Mouse (Mus musculus): ENCODE results near the gene Cpm. TPM values are rescaled to one million over a fixed set of nuclear protein-coding genes. Genes with fewer than 3 reads are reported as not detected.
A peak's percentile ranks its signal among the peaks of the same experiment; 100 is the strongest.

Cpm gene
- polyA plus RNA-seq, 1 experiment from 2014 or later = 6.2 TPM

DNA sequence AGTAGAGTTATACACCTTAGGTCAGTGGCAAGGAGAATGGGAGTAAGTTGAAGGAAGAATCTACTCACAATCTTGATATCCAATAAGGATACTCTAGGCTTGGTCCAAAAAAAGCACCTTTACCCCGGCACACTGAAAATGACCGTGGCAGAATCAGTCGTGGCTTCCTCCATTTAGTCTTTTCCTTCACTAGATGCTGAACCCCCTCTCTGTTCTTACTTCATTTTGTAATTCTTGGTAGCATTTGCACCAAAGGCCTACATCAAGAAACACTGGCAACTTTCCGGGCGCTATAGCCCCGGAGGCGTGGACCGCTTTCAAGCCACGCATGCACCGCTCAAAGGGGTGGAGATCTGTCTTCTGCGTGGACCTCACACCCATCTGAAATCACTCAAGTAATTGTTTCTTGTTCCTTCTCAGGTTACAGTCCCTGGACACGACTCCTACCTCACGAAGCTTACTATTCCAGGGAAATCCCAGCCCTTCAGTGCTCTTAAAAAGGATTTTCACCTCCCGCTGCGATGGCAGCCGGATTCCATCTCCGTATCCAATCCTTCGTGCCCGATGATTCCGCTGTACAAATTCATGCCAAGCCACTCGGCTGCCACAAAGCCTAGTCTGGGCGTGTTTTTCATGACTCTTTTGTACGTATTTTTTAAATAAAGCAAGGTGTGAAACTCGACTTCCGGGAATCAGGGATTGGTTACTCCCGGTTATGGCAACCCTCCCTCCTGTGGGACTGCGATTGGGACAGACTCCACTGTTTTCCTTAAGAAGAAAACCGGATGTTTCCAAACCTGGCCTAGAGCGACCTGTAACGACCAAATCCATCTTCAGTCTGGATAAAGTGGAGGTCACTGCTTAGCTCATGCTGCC, 53.8 kb downstream of the Cpm start:
- ATAC-seq (ENCODE audit: low read depth) = no peak
- H3K27me3 ChIP-seq = no peaks in the 10 kb centered on the region
- 83% methylated on average over 30 of the region's 30 CpGs for WGBS

DNA sequence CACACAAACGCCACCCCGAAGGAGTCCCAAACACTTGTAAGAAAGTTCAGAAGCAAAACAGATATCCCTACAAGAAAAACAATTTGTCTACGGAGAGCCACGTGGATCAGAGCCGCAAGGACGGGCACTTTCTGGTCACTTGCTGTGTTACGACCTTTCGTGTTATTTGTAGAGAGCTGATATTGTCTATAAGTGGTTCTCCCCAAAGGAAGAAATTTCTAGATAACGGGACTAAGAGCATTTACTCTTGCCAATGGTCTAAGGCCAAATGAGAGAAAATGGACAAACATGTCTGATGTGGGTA, 54.4 kb downstream of the Cpm start:
- no peaks in the 10 kb centered on the region for H3K4me1 ChIP-seq (replicated peaks)
- peaks cover 13% of the 10 kb centered on the region for H3K36me3 ChIP-seq
- H3K4me2 ChIP-seq = no peak overlapping the region
- H3K9ac ChIP-seq = no peak overlapping the region
- ATAC-seq (ENCODE audit: low read depth) = no peak
- H3K4me3 ChIP-seq = no peak overlapping the region
- no peaks in the 10 kb centered on the region for H3K27me3 ChIP-seq
- H3K27ac ChIP-seq (replicated peaks) = no peak overlapping the region
- 86% methylated on average over 9 of the region's 9 CpGs for WGBS
- H3K9me3 ChIP-seq = no peaks in the 10 kb centered on the region

More for the DNA sequence above, 53.8 kb downstream of the Cpm start:
- H3K4me2 ChIP-seq = no peak overlapping the region
- no peak overlapping the region for H3K4me3 ChIP-seq
- H3K9me3 ChIP-seq = no peaks in the 10 kb centered on the region
- H3K27ac ChIP-seq (replicated peaks) = no peak overlapping the region
- H3K9ac ChIP-seq = no peak overlapping the region
- H3K36me3 ChIP-seq = peaks cover 8% of the 10 kb centered on the region; the same call in 1 of the 2 replicates
- no peaks in the 10 kb centered on the region for H3K4me1 ChIP-seq (replicated peaks)

DNA sequence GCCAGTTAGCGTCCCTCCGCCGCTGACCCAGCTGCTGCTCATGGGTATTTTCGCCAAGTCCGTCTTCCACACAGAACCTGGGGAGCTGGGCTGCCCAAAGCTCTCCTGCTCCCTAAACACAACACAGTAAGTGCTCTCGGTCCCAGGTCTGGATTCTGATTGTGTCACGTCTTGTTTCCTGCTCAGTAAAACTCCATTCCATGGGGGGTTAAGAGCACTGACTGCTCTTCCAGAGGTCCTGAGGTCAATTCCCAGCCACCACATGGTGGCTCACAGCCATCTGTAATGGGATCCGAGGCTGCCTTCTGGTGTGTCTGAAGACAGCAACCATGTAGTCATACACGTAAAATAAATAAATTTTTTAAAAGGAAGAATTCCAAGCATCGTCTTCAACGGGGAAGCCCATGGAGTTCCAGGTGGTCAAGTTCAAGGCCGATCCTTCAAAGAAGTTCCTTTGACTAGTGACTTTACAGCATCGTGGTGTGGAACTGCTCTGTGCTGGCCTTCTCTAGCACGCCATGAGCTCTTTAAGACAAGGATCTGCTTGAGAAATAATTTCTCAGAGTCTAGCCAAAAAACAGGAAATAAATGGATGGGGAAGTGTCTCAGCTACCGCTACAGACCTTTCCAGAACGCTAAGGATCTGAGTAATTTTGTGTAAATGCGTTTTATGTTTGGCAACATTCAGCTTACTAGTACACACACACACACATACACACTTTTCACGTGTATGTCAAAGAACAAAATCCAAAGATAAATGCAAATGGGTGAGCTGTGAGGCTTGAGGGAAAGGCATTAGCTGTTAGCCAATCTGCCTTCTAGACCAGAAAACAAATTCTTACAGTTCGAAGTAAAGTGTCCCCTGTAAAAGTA, 55.2 kb downstream of the Cpm start:
- Histone ChIP-seq H3K27ac (replicated peaks) (no peak overlapping the region), H3K36me3 (peaks cover 22% of the 10 kb centered on the region), H3K27me3 (no peaks in the 10 kb centered on the region), H3K4me2 (no peak overlapping the region), H3K4me3 (no peak overlapping the region), H3K4me1 (replicated peaks) (no peaks in the 10 kb centered on the region), H3K9ac (no peak overlapping the region), H3K9me3 (no peaks in the 10 kb centered on the region)
- no peak for ATAC-seq (ENCODE audit: low read depth)
- 91% methylated on average over 19 of the region's 19 CpGs for WGBS

DNA sequence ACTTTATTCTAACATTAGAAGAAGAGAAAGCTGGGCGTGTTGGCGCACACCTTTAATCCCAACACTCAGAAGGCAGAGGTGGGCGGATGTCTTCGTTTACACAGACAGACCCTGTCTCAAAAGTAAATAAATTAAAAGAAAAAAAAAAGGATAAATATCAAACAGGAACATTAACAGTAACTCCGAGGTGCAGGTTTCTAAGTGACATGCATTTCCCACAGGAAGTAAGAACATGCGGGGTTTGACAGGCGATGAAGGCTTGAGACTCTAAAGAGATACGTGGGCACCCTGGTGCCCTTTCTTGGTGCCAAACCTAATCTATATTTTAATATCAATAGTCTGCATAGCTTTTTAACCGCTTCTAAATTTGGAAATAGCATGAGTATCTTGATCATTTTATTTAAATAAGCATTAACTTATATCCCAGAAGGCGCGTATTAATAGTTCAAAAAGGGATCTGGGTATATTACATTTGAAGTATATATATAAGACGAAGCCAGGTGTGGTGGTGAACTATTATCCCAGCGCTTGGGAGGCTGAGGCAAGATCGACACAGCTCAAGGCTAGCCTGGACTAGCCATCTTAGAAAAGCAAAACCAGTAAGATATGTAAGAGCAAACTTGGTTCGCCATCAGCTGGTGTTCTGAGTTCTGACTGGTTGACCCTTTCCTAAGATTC, 56.0 kb downstream of the Cpm start:
- no peaks in the 10 kb centered on the region for H3K4me1 ChIP-seq (replicated peaks)
- no peaks in the 10 kb centered on the region for H3K27me3 ChIP-seq
- no peak for ATAC-seq (ENCODE audit: low read depth)
- no peak overlapping the region for H3K9ac ChIP-seq
- H3K9me3 ChIP-seq = no peaks in the 10 kb centered on the region
- no peak overlapping the region for H3K27ac ChIP-seq (replicated peaks)
- no peak overlapping the region for H3K4me2 ChIP-seq
- H3K36me3 ChIP-seq = peaks cover 28% of the 10 kb centered on the region
- 93% methylated on average over 15 of the region's 15 CpGs for WGBS
- H3K4me3 ChIP-seq = no peak overlapping the region

DNA sequence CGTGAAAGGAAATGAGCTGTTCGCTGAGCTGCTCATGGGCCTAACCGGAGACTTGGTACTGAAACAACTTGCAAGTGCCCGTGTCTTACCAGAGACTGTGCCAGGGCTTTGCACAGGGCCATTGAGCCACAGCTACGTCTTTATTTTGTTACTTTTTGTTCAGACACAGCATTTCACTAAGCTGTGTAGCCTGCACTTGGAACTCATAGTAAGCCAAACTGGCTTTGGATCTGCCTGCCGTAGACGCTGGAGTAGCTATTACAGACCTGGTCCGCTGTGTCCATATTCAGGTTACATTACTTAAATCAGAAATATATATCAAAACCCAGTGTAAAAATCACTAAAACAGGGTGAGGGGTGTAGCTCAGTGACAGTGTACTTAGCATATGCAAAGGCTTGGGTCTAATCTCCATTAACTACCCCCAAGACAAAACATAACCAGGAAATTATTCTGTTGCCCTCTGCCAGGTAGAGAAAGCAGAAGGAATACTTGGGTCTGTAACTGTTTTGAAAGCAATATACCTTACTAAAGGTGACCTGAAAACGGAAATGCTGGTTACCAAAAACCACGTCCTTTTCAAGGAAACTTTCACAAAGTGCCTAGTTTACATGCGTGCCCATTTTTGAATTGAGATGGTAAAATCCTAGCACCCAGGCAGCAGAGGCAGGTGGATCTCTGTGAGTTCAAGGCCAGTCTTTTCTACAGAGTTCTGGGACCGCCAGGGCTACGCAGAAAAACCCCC, 56.7 kb downstream of the Cpm start:
- ATAC-seq (ENCODE audit: low read depth) = no peak
- Histone ChIP-seq H3K36me3 (peaks cover 36% of the 10 kb centered on the region), H3K9ac (no peak overlapping the region), H3K4me1 (replicated peaks) (no peaks in the 10 kb centered on the region), H3K4me2 (no peak overlapping the region), H3K27me3 (no peaks in the 10 kb centered on the region), H3K4me3 (no peak overlapping the region), H3K9me3 (no peaks in the 10 kb centered on the region), H3K27ac (replicated peaks) (no peak overlapping the region)
- WGBS = 93% methylated on average over 13 of the region's 13 CpGs

DNA sequence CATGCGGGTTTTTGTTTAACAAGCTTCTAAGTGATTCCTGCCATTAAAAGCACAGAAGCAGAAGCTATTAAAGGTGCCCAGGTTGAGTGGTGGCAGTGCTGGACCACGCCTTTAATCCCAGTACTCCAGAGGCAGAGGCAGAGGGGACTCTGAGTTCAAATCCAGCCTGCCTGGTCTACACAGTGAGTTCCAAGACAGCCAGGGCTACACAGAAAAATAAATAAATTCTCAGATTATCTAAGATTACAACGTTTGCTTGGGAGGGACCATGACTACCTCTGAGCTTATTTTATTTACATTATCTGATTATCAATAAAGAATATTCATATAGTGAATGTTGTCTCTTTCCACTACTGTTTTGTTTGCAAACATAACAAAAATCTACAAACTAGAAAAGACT, 57.7 kb downstream of the Cpm start:
- H3K9ac ChIP-seq = no peak overlapping the region
- H3K9me3 ChIP-seq = no peaks in the 10 kb centered on the region
- no peak overlapping the region for H3K4me3 ChIP-seq
- WGBS = 90% methylated on average over 3 of the region's 3 CpGs
- no peak for ATAC-seq (ENCODE audit: low read depth)
- no peak overlapping the region for H3K27ac ChIP-seq (replicated peaks)
- H3K4me2 ChIP-seq = no peak overlapping the region
- peaks cover 45% of the 10 kb centered on the region for H3K36me3 ChIP-seq
- no peaks in the 10 kb centered on the region for H3K4me1 ChIP-seq (replicated peaks)
- no peaks in the 10 kb centered on the region for H3K27me3 ChIP-seq

DNA sequence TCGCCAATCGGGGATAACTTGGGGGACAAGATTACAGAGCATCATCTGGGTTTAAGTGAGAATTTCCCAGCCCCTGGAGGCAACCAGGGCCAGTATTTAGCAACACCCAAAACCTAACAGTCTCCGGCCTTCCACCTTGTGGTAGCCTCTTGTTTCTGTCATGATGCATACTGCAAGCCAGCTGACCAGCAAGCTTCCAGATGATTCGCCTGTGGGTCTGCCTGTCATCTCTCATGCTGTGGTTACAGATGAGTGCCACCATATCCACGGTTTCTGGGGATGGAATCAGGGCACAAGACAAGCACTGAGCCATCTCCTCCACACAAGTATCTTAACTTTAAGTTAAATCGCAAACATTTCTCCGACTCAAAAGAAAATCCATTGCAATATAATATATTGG, 58.3 kb downstream of the Cpm start:
- peaks cover 50% of the 10 kb centered on the region for H3K36me3 ChIP-seq
- WGBS = 91% methylated on average over 7 of the region's 7 CpGs

DNA sequence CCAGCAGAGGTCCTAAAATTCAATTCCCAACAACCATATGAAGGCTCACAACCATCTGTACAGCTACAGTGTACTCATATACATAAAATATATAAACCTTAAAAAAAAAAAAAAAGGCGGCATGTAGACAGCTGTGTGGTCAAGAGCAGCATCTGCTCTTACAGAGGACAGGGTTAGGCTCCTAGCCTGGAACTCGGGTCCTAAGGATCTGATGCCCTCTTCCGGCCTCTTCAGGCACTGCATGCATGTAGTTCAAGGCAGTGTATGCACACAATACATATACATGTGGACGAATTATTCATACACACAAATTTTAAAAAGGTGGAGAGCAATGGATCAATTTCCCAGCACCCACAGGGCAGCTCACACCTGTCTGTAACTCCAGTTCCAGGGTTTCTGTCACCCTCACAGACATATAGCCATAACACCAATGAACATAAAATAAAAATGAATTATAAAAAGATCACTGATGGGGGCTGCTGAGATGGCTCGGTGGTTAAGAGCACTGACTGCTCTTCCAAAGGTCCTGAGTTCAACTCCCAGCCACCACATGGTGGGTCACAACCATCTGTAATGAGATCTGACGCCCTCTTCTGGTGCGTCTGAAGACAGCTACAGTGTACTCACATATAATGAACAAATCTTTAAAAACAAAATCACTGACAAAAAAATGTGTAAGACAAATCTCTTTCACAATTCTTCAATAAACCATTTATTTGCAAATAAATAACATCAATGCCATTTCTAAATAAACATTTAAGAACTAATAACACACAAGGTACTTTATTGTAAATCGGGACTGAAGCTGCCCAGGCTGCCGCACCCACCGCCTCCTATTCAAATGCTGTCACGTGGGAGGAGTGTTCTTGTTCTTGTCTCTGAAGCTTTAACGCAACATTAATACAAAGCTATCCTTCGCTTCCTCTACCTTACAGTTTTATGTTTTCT, 59.2 kb downstream of the Cpm start:
- WGBS = 85% methylated on average over 13 of the region's 13 CpGs
- 0 out of 2 replicates have a peak, but pooled peaks have one; percentile 61 for ATAC-seq (ENCODE audit: low read depth)
- Histone ChIP-seq H3K27me3 (no peaks in the 10 kb centered on the region), H3K36me3 (peaks cover 57% of the 10 kb centered on the region), H3K27ac (replicated peaks) (no peak overlapping the region), H3K4me2 (no peak overlapping the region), H3K4me1 (replicated peaks) (no peaks in the 10 kb centered on the region), H3K4me3 (no peak overlapping the region), H3K9me3 (no peaks in the 10 kb centered on the region), H3K9ac (no peak overlapping the region)

More for the DNA sequence above, 58.3 kb downstream of the Cpm start:
- no peak for ATAC-seq (ENCODE audit: low read depth)
- Histone ChIP-seq H3K4me2 (no peak overlapping the region), H3K27me3 (no peaks in the 10 kb centered on the region), H3K4me1 (replicated peaks) (no peaks in the 10 kb centered on the region), H3K9ac (no peak overlapping the region), H3K9me3 (no peaks in the 10 kb centered on the region), H3K4me3 (no peak overlapping the region), H3K27ac (replicated peaks) (no peak overlapping the region)

DNA sequence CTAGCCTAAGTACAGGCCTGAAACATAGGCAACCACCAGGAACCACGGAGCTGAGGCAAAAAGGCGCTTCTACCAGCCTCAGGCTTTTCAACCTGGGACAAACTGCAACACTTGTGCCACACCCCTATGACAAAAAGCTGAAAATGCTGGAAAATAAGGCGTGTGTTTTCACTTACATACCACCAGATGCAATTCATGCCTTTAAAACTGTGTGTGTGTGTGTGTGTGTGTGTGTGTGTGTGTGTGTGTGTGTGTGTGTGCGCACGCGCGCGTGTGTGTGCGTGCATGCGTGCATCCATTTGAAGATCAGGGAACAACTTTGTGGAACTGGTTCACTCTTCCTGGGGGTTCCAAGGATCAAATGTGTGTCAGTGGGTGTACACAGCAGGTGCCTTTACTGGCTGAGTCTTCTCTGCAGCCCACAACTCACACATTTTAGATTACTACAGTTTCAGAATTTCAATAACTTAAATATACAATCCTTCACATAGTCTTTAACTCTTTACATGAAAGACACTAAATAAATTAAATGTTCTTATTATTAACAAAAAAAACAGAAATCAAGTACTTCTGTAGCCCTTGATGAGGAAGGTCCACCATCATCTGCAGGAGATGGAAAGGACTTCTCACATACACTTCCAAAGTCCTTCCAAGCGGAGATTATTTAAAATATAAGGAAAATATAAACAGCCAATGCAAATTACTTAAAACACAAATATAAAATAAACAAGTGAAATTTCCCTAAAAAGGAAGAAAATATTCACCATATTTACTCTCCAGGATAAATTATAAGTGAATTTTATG, 60.2 kb downstream of the Cpm start:
- Histone ChIP-seq H3K9ac (no peak overlapping the region), H3K4me3 (no peak overlapping the region), H3K4me2 (no peak overlapping the region), H3K36me3 (peaks cover 66% of the 10 kb centered on the region), H3K4me1 (replicated peaks) (no peaks in the 10 kb centered on the region), H3K9me3 (no peaks in the 10 kb centered on the region), H3K27ac (replicated peaks) (no peak overlapping the region), H3K27me3 (no peaks in the 10 kb centered on the region)
- 94% methylated on average over 11 of the region's 11 CpGs for WGBS
- ATAC-seq (ENCODE audit: low read depth) = no peak

DNA sequence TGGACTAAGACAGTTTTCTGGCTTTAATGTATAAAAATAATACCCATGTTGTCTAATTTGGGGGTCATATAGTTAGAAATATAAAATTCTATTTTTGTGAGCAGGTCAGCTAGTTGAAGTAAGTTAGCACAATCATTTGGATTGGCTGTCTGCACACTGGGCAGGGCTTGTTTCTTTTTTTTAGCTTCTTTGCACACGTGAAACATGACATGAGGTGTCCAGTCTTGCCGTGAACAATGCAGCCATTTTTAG, 60.7 kb downstream of the Cpm start:
- Histone ChIP-seq H3K27ac (replicated peaks) (no peak overlapping the region), H3K4me2 (no peak overlapping the region), H3K4me1 (replicated peaks) (no peaks in the 10 kb centered on the region), H3K36me3 (peaks cover 71% of the 10 kb centered on the region), H3K4me3 (no peak overlapping the region), H3K9me3 (no peaks in the 10 kb centered on the region), H3K27me3 (no peaks in the 10 kb centered on the region), H3K9ac (no peak overlapping the region)
- WGBS = 80% methylated on average over 2 of the region's 2 CpGs
- ATAC-seq (ENCODE audit: low read depth) = no peak
